8 mouse cellular contexts compared by ENCODE assay signal in the genomic region with DNA sequence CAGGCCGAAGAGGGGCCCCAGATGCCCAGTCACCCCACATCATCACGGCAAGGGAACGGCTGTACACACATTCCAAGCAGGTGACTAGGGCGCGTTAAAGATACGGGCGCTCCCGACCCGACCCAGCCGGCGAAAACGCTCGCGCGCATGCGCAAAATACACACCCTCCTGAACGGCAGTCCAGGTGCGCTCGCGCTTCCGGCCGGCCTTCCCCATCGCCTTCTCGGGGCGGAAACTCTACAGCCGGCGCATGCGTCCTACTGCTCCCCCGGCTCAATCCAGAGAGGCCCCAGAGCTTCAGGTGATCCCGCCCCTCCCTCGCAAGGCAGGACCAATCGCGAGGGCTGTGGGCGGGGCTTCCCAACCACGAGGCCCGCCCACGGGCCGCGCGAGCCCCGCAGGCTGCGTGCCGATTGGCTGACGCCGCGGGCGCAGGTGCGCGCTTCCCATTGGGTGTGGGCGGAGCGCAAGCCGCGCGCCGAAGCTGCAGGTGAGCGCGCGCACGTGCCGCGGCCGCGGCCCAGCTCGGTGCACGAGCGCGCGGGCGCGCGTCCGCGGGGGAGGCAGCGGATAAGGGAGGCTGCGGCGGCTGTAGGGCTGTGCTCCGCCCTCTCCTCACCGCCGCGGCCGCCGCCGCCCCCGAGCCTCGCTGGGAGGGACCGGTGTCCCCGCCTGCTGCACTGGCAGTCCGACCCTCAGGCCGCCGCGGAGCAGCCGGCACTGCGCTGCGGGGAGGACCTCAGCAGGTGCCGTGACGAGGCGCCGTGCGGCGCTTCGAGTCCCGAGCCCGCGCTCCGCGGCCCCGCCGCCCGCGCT. TPM values are rescaled to one million over a fixed set of nuclear protein-coding genes. Genes with fewer than 3 reads are reported as not detected.
DNase-seq lines count a peak whose midpoint lies in the region; ATAC-seq lines count a peak whose summit lies in the region.

A gene (plus strand): TSS at position 574 of the 816 bp plus-strand sequence.

- H3K4me3 ChIP-seq in hindbrain, embryonic 12.5 days = peak within 1 kb of the TSS; percentile 69

- peaks cover 21% of the 10 kb centered on the region for H3K27me3 ChIP-seq in hindbrain, embryonic 12.5 days

- H3K9me3 ChIP-seq in hindbrain, embryonic 12.5 days (replicated peaks) = no peaks in the 10 kb centered on the region

- H3K27ac ChIP-seq in hindbrain, embryonic 12.5 days = peak within 1 kb of the TSS; percentile 68

- H3K4me2 ChIP-seq in hindbrain, embryonic 12.5 days (replicated peaks) = peak within 1 kb of the TSS; percentile 96

- no peaks in the 10 kb centered on the region for H3K36me3 ChIP-seq in hindbrain, embryonic 12.5 days

- peak within 1 kb of the TSS; percentile 85 for H3K9ac ChIP-seq in hindbrain, embryonic 12.5 days

- peaks cover 19% of the 10 kb centered on the region for H3K4me1 ChIP-seq in hindbrain, embryonic 12.5 days

- WGBS in hindbrain, embryonic 12.5 days = under 1% methylated on average over 79 of the region's 110 CpGs

- peak; percentile 97 for DNase-seq in NIH3T3 (ENCODE audit: low read depth)
- DNase-seq in cerebellum, postnatal 10 days = peak; percentile 98 to 99
- peak; percentile 94 to 96 for DNase-seq in frontal cortex, postnatal 10 days (ENCODE audit: low spot score in 2 of 2)
- DNase-seq in layer of hippocampus, postnatal 14 days (ENCODE audit: low spot score in 2 of 2) = peak; percentile 92 to 97
- peak; percentile 90 for DNase-seq in lung, postnatal 14 days
- peak; percentile 99 for DNase-seq in retina, adult 2 months (ENCODE audit: low read depth, low spot score)
- DNase-seq in thymus, postnatal 36 days = peak; percentile 96 to 99

- ATAC-seq in hindbrain, embryonic 12.5 days (ENCODE audit: low FRiP score) = peak; percentile 94

RNA-seq across cellular contexts. Expression of the gene that starts here (rescaled TPM):
- 9.6 and 10.9 TPM in 2 replicates for polyA plus RNA-seq in hindbrain, embryonic 12.5 days (2016; fragmentation: Nextera tagmentation; extraction: Ambion mirVana)
- 1 to 10 TPM; 3.4 to 5.3 TPM for total RNA-seq in layer of hippocampus, postnatal 14 days (2021)

Comparison
In these comparisons a context has a peak if more than half of its experiments do, and no peak if none do; other contexts are left out.
1. Peak in every context shown above with its lines: DNase-seq, ATAC-seq, H3K4me3 ChIP-seq and H3K27ac ChIP-seq.